Mouse (Mus musculus): ENCODE data around the gene Defb39.

The Defb39 gene

GRCm38 (mm10) chr8:19064710-19065109, at the start of gene Defb39:
Gene Defb39 (minus strand): TSS chr8:19064810.
- no peak for DNase-seq (ENCODE audit: low spot score)

- DNase-seq (ENCODE audit: low spot score): no peak
These were observed 1.4 kb upstream of the Defb39 start for GRCm38 (mm10) chr8:19066013-19066412.

GRCm38 (mm10) chr8:19062891-19063290, 1.7 kb downstream of the Defb39 start:
- no peak for DNase-seq (ENCODE audit: low spot score)

GRCm38 (mm10) chr8:19045242-19045641, 19.4 kb downstream of the Defb39 start:
- DNase-seq (ENCODE audit: low spot score): no peak

- no peak for DNase-seq (ENCODE audit: low spot score)
These were observed 38.1 kb downstream of the Defb39 start, which contains the start of gene Defb38 for GRCm38 (mm10) chr8:19026466-19026865. Gene Defb38 (minus strand): TSS chr8:19026566.
